Mouse (Mus musculus): ENCODE data around the gene Tspan8.

DNA sequence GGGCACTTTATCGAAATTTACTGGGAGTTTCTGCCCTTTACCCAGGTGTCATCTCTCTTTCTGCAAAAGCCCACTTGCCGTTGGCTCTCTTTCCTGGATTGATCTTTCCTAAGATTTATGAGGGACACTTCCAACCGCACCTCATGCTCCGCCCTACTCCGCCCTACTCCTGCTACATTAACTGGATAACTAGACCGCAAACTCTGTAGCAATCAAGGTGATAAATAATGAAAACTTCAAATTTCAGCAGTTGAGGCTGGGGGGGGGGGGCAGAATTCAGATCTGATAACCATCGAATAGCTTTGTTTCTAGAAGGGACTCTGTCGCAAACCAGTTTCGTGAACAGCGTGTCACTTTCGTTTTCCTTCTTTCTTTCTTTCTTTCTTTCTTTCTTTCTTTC is 1.8 kb upstream of the Tspan8 start:
- TF ChIP-seq CTCF (IDR thresholded peaks at IDR 0.05; ENCODE audit: borderline replicate concordance, control insufficient read depth, extremely low read depth, insufficient read depth, low read length, poor library complexity), result no peak
- no peak for TF ChIP-seq POLR2A (IDR thresholded peaks at IDR 0.05; ENCODE audit: control insufficient read depth, extremely low read depth, insufficient read depth, low read length, poor library complexity)
